Mouse (Mus musculus): ENCODE measurements at regions not wholly inside any gene's neighbourhood (a gene's known extent, or its start where the extent isn't known, plus 50 kb on each side); places are given as distances from the start of the nearest gene placed in this dataset.
"Not testable (repeated sequence)": the region's sequence is repeated elsewhere in the genome, so short reads cannot be mapped to it uniquely, and the experiment has no call there.

GRCm38 (mm10) chr6:37740982-37741889 lies 129.4 kb upstream of the Trim24 start:
- no peak overlapping the region for H3K4me2 ChIP-seq (ENCODE audit: insufficient read depth, low read depth, poor library complexity, severe bottlenecking)
- H3K27ac ChIP-seq (ENCODE audit: insufficient read depth, low read depth), result no peak overlapping the region
- peaks cover 6% of the 10 kb centered on the region for H3K9me3 ChIP-seq (replicated peaks; ENCODE audit: low read length)
- no peak overlapping the region for H3K9ac ChIP-seq (ENCODE audit: insufficient read depth, low read depth)
- H3K79me2 ChIP-seq (replicated peaks; ENCODE audit: control insufficient read depth, extremely low read depth, insufficient read depth, poor library complexity, severe bottlenecking), result no peaks in the 10 kb centered on the region
- no peaks in the 10 kb centered on the region for H3K36me3 ChIP-seq (replicated peaks in 1 of 2; ENCODE audit: control insufficient read depth in 1 of 2, insufficient read depth in 1 of 2, low read length in 1 of 2)
- no peak for TF ChIP-seq SIN3A (IDR thresholded peaks at IDR 0.05; ENCODE audit: low read length)
- no peak for TF ChIP-seq USF2 (conservative IDR thresholded peaks at IDR 0.05; ENCODE audit: low read depth, low read length)
- no peak for TF ChIP-seq USF1 (IDR thresholded peaks at IDR 0.05; ENCODE audit: low read depth, low read length)
- no peak for TF ChIP-seq GABPA (IDR thresholded peaks at IDR 0.05; ENCODE audit: insufficient replicate concordance, low read depth, low read length)
- no peak for TF ChIP-seq MAFK (IDR thresholded peaks at IDR 0.05; ENCODE audit: insufficient replicate concordance, low read length)
- TF ChIP-seq ZKSCAN1 (IDR thresholded peaks at IDR 0.05; ENCODE audit: borderline replicate concordance, low read depth, low read length), result no peak
- TF ChIP-seq IRF4 (IDR thresholded peaks at IDR 0.05; ENCODE audit: low read depth, low read length), result no peak
- TF ChIP-seq MXI1 (IDR thresholded peaks at IDR 0.05; ENCODE audit: low read depth, low read length), result no peak
- no peak for TF ChIP-seq E2F4 (IDR thresholded peaks at IDR 0.05; ENCODE audit: insufficient replicate concordance, low read depth, low read length)
- TF ChIP-seq PAX5 (IDR thresholded peaks at IDR 0.05; ENCODE audit: low read length), result no peak
- no peaks in the 10 kb centered on the region for H3K27me3 ChIP-seq (replicated peaks)
- in situ Hi-C loops (cut with MboI; ENCODE audit: low pct_ligation_motif_present, low pct_unique_long_range_greater_than_20kb, low sequenced_read_pairs), result no loop called here
- no peak for DNase-seq (ENCODE audit: extremely low read depth)
- H3K4me3 ChIP-seq (replicated peaks in 1 of 3; ENCODE audit: low read depth in 2 of 3, low read length in 2 of 3, poor library complexity in 1 of 3), result no peak overlapping the region
- dilution Hi-C loops (cut with MboI; ENCODE audit: extremely low pct_ligation_motif_present, extremely low pct_unique_long_range_greater_than_20kb, low sequenced_read_pairs), result no loop called here
- peaks cover 0 to 6% of the 10 kb centered on the region in 2 experiments; a peak in 1 of 4 replicates for H3K4me1 ChIP-seq (ENCODE audit: control insufficient read depth in 1 of 2, insufficient read depth in 2 of 2)

- H3K27ac ChIP-seq (ENCODE audit: insufficient read depth, low read depth); H3K9ac ChIP-seq (ENCODE audit: insufficient read depth, low read depth); H3K79me2 ChIP-seq (replicated peaks; ENCODE audit: control insufficient read depth, extremely low read depth, insufficient read depth, poor library complexity, severe bottlenecking); H3K9me3 ChIP-seq (replicated peaks; ENCODE audit: low read length); in situ Hi-C loops (cut with MboI; ENCODE audit: low pct_ligation_motif_present, low pct_unique_long_range_greater_than_20kb, low sequenced_read_pairs); H3K4me3 ChIP-seq (replicated peaks in 1 of 3; ENCODE audit: low read depth in 2 of 3, low read length in 2 of 3, poor library complexity in 1 of 3); H3K4me2 ChIP-seq (ENCODE audit: insufficient read depth, low read depth, poor library complexity, severe bottlenecking); dilution Hi-C loops (cut with MboI; ENCODE audit: extremely low pct_ligation_motif_present, extremely low pct_unique_long_range_greater_than_20kb, low sequenced_read_pairs); H3K36me3 ChIP-seq (replicated peaks in 1 of 2; ENCODE audit: control insufficient read depth in 1 of 2, insufficient read depth in 1 of 2, low read length in 1 of 2); H3K27me3 ChIP-seq (replicated peaks); H3K4me1 ChIP-seq (ENCODE audit: control insufficient read depth in 1 of 2, insufficient read depth in 2 of 2): not testable (repeated sequence)
- DNase-seq (ENCODE audit: extremely low read depth), result peak; percentile 6
Measured at GRCm38 (mm10) chr6:37741916-37742315, 128.7 kb upstream of the Trim24 start.

- Histone ChIP-seq H3K4me3 (replicated peaks in 1 of 3; ENCODE audit: low read depth in 2 of 3, low read length in 2 of 3, poor library complexity in 1 of 3) (no peak overlapping the region), H3K27ac (ENCODE audit: insufficient read depth, low read depth) (no peak overlapping the region), H3K36me3 (replicated peaks in 1 of 2; ENCODE audit: control insufficient read depth in 1 of 2, insufficient read depth in 1 of 2, low read length in 1 of 2) (no peaks in the 10 kb centered on the region), H3K27me3 (replicated peaks) (no peaks in the 10 kb centered on the region), H3K4me1 (ENCODE audit: control insufficient read depth in 1 of 2, insufficient read depth in 2 of 2) (peaks cover 0 to 6% of the 10 kb centered on the region in 2 experiments; a peak in 1 of 4 replicates), H3K9me3 (replicated peaks; ENCODE audit: low read length) (peaks cover 6% of the 10 kb centered on the region), H3K9ac (ENCODE audit: insufficient read depth, low read depth) (no peak overlapping the region), H3K4me2 (ENCODE audit: insufficient read depth, low read depth, poor library complexity, severe bottlenecking) (no peak overlapping the region), H3K79me2 (replicated peaks; ENCODE audit: control insufficient read depth, extremely low read depth, insufficient read depth, poor library complexity, severe bottlenecking) (no peaks in the 10 kb centered on the region)
- peak; percentile 60 for DNase-seq (ENCODE audit: extremely low read depth)
- in situ Hi-C loops (cut with MboI; ENCODE audit: low pct_ligation_motif_present, low pct_unique_long_range_greater_than_20kb, low sequenced_read_pairs), result no loop called here
- dilution Hi-C loops (cut with MboI; ENCODE audit: extremely low pct_ligation_motif_present, extremely low pct_unique_long_range_greater_than_20kb, low sequenced_read_pairs), result no loop called here
- TF ChIP-seq MAZ (IDR thresholded peaks at IDR 0.05; ENCODE audit: low read depth, low read length) (no peak), NELFE (IDR thresholded peaks at IDR 0.05; ENCODE audit: low read depth, low read length) (no peak), MYC (IDR thresholded peaks at IDR 0.05; ENCODE audit: low read depth, low read length) (0 out of 2 replicates have a peak, but pooled peaks have one; percentile 17), PAX5 (IDR thresholded peaks at IDR 0.05; ENCODE audit: low read length) (no peak), BHLHE40 (IDR thresholded peaks at IDR 0.05; ENCODE audit: low read depth, low read length) (no peak), SMC3 (IDR thresholded peaks at IDR 0.05; ENCODE audit: low read depth, low read length) (peak; percentile 93), RCOR1 (conservative IDR thresholded peaks at IDR 0.05; ENCODE audit: low read depth, low read length) (no peak), IRF4 (IDR thresholded peaks at IDR 0.05; ENCODE audit: low read depth, low read length) (no peak), MXI1 (IDR thresholded peaks at IDR 0.05; ENCODE audit: low read depth, low read length) (no peak), MEF2A (IDR thresholded peaks at IDR 0.05; ENCODE audit: borderline replicate concordance, low read depth, low read length) (no peak), MAFK (IDR thresholded peaks at IDR 0.05; ENCODE audit: insufficient replicate concordance, low read length) (no peak), EP300 (IDR thresholded peaks at IDR 0.05; ENCODE audit: low read length) (no peak), GABPA (IDR thresholded peaks at IDR 0.05; ENCODE audit: insufficient replicate concordance, low read depth, low read length) (no peak), ZMIZ1 (IDR thresholded peaks at IDR 0.05; ENCODE audit: low read depth, low read length) (no peak), CHD1 (IDR thresholded peaks at IDR 0.05; ENCODE audit: low read depth, low read length) (no peak), TCF12 (IDR thresholded peaks at IDR 0.05; ENCODE audit: low read depth, low read length) (no peak), CHD2 (IDR thresholded peaks at IDR 0.05; ENCODE audit: low read length) (no peak), ZKSCAN1 (IDR thresholded peaks at IDR 0.05; ENCODE audit: borderline replicate concordance, low read depth, low read length) (no peak), POLR2AphosphoS2 (IDR thresholded peaks at IDR 0.05; ENCODE audit: low read depth, low read length) (no peak), CTCF (conservative IDR thresholded peaks at IDR 0.05 in 1 of 2, IDR thresholded peaks at IDR 0.05 in 1 of 2; ENCODE audit: low read depth in 2 of 2, low read length in 2 of 2) (peak; percentile 46 to 78)
Measured at GRCm38 (mm10) chr6:37744679-37745078, 125.9 kb upstream of the Trim24 start.
